Mouse (Mus musculus) embryonic facial prominence, embryonic 12.5 days (tissue): ENCODE measurements around the gene Git1. TPM values are rescaled to one million over a fixed set of nuclear protein-coding genes. Genes with fewer than 3 reads are reported as not detected.
A peak's percentile ranks its signal among the peaks of the same experiment; 100 is the strongest.
"Not testable (repeated sequence)": the region's sequence is repeated elsewhere in the genome, so short reads cannot be mapped to it uniquely, and the experiment has no call there.

Experiments used
- ATAC-seq: fragments of 200-750 bp; cut with Nextera tagmentation; 2 replicates; pipeline ENCODE4 v1.8.0; 2017; ENCODE audit not compliant: insufficient number of reproducible peaks, insufficient read depth, low FRiP score, low TSS enrichment
- H3K27ac ChIP-seq: fragments of 300-500 bp; sonication (generic); 2 replicates; pipeline ENCODE4 v1.5.1; 2016; ENCODE audit warnings: mild to moderate bottlenecking
- H3K27me3 ChIP-seq: fragments of 300-500 bp; sonication (generic); 2 replicates; pipeline ENCODE4 v1.6.1; 2016; ENCODE audit warnings: mild to moderate bottlenecking, moderate library complexity
- H3K36me3 ChIP-seq: fragments of 300-500 bp; sonication (generic); 2 replicates; pipeline ENCODE4 v1.6.1; 2016; ENCODE audit warnings: mild to moderate bottlenecking
- H3K4me1 ChIP-seq: fragments of 300-500 bp; sonication (generic); 2 replicates; pipeline ENCODE4 v1.6.1; 2016
- H3K4me2 ChIP-seq: fragments of 300-500 bp; sonication (generic); replicated peaks from 2 replicates; pipeline ENCODE4 v1.6.1; 2016; ENCODE audit warnings: mild to moderate bottlenecking, moderate library complexity
- H3K4me3 ChIP-seq: fragments of 300-500 bp; sonication (generic); 2 replicates; pipeline ENCODE4 v1.5.1; 2016; ENCODE audit warnings: mild to moderate bottlenecking
- H3K9ac ChIP-seq: fragments of 300-500 bp; sonication (generic); 2 replicates; pipeline ENCODE4 v1.6.1; 2016; ENCODE audit warnings: mild to moderate bottlenecking, moderate library complexity
- H3K9me3 ChIP-seq: fragments of 300-500 bp; sonication (generic); 2 replicates; pipeline ENCODE4 v1.6.1; 2016; ENCODE audit warnings: mild to moderate bottlenecking, moderate library complexity
- WGBS: fragments of 180-500 bp; shearing (Covaris S2); methylation state at CpG from one replicate; pipeline ENCODE4 v1.1.7; 2016; 5-methylcytosine and 5-hydroxymethylcytosine counted together
- polyA plus RNA-seq: library from polyadenylated mRNA; unstranded; fragments of >200 nt; fragmentation: Nextera tagmentation; extraction: Ambion mirVana; gene quantifications from 2 replicates; pipeline ENCODE4 v1.2.1, GENCODE M21; 2016

The Git1 gene
- polyA plus RNA-seq, 1 experiment from 2014 or later: 11.1 TPM

DNA sequence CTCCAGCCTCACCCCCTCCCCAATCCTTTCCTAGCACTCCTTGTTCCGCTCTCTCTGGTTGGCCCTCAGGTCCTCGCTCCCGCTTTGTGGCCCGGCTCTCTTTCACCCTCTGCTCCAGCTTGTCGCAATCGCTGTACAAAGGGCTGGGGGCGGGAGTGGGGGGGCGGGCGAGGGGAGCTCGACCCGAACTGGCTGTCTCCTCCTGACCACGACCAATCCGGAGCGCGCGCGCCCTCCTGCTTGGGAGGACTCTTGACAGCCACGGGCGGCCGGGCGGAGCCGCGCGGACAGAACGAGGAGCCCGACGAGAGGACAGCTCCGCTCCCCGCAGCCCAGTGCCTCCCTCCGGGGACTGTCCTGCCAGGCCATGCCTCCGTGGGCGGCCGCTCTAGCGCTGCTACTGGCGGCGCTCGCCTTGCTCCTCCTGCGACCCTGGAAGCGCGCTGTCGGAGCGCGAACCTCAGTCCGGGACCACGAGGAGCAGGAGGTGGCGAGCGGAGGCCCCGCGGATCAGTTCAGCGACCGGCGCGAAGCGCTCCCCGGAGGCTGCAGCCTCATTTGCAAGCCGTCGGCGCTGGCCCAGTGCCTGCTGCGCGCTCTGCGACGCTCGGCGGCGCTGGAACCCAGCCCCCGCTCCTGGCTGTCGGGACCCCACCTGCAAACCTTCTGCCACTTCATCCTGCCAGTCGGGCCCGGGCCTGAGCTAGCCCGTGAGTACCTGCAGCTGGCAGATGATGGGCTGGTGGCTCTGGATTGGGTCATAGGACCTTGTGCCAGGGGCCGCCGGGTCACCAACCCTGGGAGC is 21.7 kb downstream of the Git1 start, which contains the start of gene Abhd15:
TSS of gene Abhd15 (plus strand) at position 290 of the 805 bp plus-strand sequence.
- peak; percentile 22; the same call in 1 of the 2 replicates for ATAC-seq
- Histone ChIP-seq H3K4me3 (peak within 1 kb of the TSS; percentile 74), H3K36me3 (no peaks in the 10 kb centered on the region), H3K4me2 (peak within 1 kb of the TSS; percentile 98), H3K27ac (no peak within 1 kb of the TSS), H3K9ac (peak within 1 kb of the TSS; percentile 53), H3K4me1 (peaks cover 35% of the 10 kb centered on the region), H3K27me3 (peaks cover 24% of the 10 kb centered on the region), H3K9me3 (no peaks in the 10 kb centered on the region)
- under 1% methylated on average over 71 of the region's 72 CpGs for WGBS

- peaks cover 38% of the 10 kb centered on the region for H3K4me1 ChIP-seq
- no peaks in the 10 kb centered on the region for H3K36me3 ChIP-seq
- 3% methylated on average over 39 of the region's 39 CpGs for WGBS
- no peak for ATAC-seq
- H3K4me2 ChIP-seq: peak within 1 kb of the TSS; percentile 98
- no peaks in the 10 kb centered on the region for H3K9me3 ChIP-seq
- H3K4me3 ChIP-seq: peak within 1 kb of the TSS; percentile 74
- no peak within 1 kb of the TSS for H3K27ac ChIP-seq
- peak within 1 kb of the TSS; percentile 53 for H3K9ac ChIP-seq
- H3K27me3 ChIP-seq: peaks cover 24% of the 10 kb centered on the region
Observed at GRCm38 (mm10) chr11:77515637-77516552, 22.5 kb downstream of the Git1 start, which contains the start of gene Trp53i13. Gene Trp53i13, minus strand, starts transcription at chr11:77515980.

DNA sequence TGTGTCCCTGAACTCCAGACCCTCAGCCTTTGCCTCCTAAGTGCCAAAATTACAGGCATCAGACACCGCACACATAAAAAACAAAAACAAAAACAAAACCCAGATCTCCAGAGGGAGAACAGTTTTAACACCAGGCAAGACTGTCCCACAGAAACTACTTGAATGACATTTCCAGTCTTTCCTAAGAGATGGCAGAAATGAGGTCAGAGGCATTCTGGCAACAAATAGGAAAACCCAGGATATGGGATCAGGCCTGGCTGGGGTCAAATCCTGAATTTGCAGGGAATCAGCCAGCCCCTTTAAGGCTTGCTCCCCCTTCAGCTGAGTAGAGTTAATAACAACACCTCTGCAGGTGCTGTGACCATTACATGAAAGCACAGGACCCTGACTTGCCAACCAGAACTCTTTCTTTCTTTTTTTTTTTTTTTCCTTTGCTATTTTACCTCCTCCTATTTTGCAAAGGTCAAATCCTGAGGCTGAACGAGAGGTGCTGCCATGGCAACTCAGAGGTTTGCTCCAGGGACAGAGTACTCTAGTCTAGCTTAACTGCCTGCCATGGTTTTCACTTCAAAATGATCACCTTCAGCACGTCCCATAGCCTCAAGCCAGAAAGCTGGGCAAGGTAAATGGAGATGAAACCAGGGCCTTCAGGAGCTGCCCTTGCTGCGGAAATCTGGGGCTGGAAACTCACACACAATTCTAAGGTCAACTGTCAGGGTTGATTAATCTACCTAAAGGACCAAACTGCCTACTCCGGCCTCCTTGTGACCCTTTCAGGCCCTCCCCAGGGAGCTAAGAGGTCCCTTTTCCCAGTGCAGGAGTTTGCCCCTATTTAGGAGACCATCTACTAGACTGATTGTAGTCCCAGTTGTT is 23.4 kb downstream of the Git1 start:
- H3K4me1 ChIP-seq: peaks cover 37% of the 10 kb centered on the region
- peaks cover 24% of the 10 kb centered on the region for H3K27me3 ChIP-seq

GRCm38 (mm10) chr11:77518051-77518798 is 24.9 kb downstream of the Git1 start:
- whole genome bisulfite sequencing: 86% methylated on average over 27 of the region's 27 CpGs
- ATAC-seq: no peak
- Histone ChIP-seq H3K27ac (no peak overlapping the region), H3K9me3 (no peaks in the 10 kb centered on the region), H3K27me3 (peaks cover 24% of the 10 kb centered on the region), H3K4me2 (no peak overlapping the region), H3K4me3 (no peak overlapping the region), H3K36me3 (no peaks in the 10 kb centered on the region), H3K9ac (no peak overlapping the region), H3K4me1 (peaks cover 30% of the 10 kb centered on the region)

More for the DNA sequence above, 23.4 kb downstream of the Git1 start:
- no peak for ATAC-seq
- H3K4me3 ChIP-seq: no peak overlapping the region
- H3K27ac ChIP-seq: no peak overlapping the region
- no peak overlapping the region for H3K9ac ChIP-seq
- H3K36me3 ChIP-seq: no peaks in the 10 kb centered on the region
- 44% methylated on average over 5 of the region's 5 CpGs for WGBS
- no peaks in the 10 kb centered on the region for H3K9me3 ChIP-seq
- peak overlapping the region; percentile 98; the same call in 1 of the 2 replicates for H3K4me2 ChIP-seq

DNA sequence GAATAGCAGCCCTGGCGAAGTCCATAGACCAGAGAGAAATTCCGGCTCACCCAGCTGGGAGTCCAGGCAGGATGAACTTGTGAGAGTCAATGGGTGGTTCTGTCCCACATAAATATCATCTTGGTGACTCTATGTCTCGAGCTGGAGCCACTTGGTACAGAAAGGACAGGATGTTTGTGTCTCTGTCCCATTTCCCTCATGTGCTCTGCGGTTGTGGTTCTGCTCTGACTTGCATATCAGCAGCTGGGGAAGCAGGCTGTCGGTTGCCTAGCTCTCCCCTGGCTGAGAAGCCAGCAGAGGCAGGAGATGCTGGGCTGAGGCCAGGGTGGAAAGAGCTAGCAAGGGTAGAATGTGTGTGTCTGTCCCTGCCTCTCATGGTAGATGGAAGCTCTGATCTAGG is 25.7 kb downstream of the Git1 start, which contains the start of gene Gm10392:
TSS of gene Gm10392 (minus strand) at position 156 of the 400 bp plus-strand sequence.
- WGBS: 72% methylated on average over 5 of the region's 5 CpGs
- no peak for ATAC-seq
- Histone ChIP-seq H3K4me3 (no peak within 1 kb of the TSS), H3K9ac (no peak within 1 kb of the TSS), H3K27me3 (peaks cover 24% of the 10 kb centered on the region), H3K4me2 (no peak within 1 kb of the TSS), H3K9me3 (no peaks in the 10 kb centered on the region), H3K4me1 (peaks cover 26% of the 10 kb centered on the region), H3K27ac (0 out of 2 replicates have a peak within 1 kb of the TSS, but pooled peaks have one; percentile 30), H3K36me3 (no peaks in the 10 kb centered on the region)

GRCm38 (mm10) chr11:77520601-77521529 is 27.5 kb downstream of the Git1 start:
- Histone ChIP-seq H3K27ac (0 out of 2 replicates have a peak overlapping the region, but pooled peaks have one; percentile 36), H3K4me1 (peaks cover 8% of the 10 kb centered on the region)
- WGBS: 42% methylated on average over 5 of the region's 5 CpGs

DNA sequence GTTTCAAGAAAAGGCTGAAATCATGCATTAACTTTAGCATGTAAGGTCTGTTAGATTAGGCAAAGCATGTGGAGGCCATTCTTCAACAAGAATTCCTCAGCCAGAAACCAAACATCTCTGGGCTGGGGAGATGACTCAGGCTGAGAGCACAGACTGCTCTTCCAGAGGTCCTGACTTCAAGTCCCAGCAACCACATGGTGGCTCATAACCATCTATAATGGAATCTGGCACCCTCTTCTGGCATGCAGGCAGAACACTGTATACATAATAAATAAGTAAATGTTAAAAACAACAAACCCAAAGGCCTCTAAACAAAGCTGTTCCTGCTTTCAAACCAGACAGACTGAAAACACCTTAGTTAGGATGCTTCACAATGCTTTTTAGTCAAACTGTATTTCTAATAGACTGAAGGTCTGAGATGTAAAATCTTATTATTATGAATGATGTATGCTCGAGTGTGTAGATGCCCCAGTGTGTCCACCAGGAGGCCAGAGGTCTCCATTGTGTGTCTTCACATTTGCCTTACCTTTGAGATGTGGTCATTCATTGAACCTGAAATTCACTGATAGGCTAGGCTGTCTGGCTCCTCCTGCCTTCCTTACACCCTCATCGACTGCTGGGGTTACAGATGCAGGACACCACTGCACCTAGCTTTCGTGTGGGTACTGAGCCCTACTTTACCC is 32.6 kb downstream of the Git1 start:
- Histone ChIP-seq H3K36me3 (no peaks in the 10 kb centered on the region), H3K4me2 (no peak overlapping the region), H3K4me1 (no peaks in the 10 kb centered on the region), H3K9ac (no peak overlapping the region), H3K27me3 (no peaks in the 10 kb centered on the region), H3K9me3 (no peaks in the 10 kb centered on the region), H3K27ac (no peak overlapping the region), H3K4me3 (no peak overlapping the region)
- WGBS: 76% methylated on average over 3 of the region's 3 CpGs
- ATAC-seq: no peak

More at GRCm38 (mm10) chr11:77520601-77521529, 27.5 kb downstream of the Git1 start:
- no peak overlapping the region for H3K4me2 ChIP-seq
- H3K36me3 ChIP-seq: no peaks in the 10 kb centered on the region
- H3K9ac ChIP-seq: no peak overlapping the region
- no peaks in the 10 kb centered on the region for H3K9me3 ChIP-seq
- H3K4me3 ChIP-seq: no peak overlapping the region
- H3K27me3 ChIP-seq: peaks cover 8% of the 10 kb centered on the region
- ATAC-seq: no peak

GRCm38 (mm10) chr11:77528420-77528819 is 35.1 kb downstream of the Git1 start:
- H3K27me3 ChIP-seq, H3K9me3 ChIP-seq, H3K4me1 ChIP-seq, H3K9ac ChIP-seq, H3K36me3 ChIP-seq, H3K27ac ChIP-seq, ATAC-seq, H3K4me3 ChIP-seq, H3K4me2 ChIP-seq: not testable (repeated sequence)
- WGBS: 86% methylated on average over 3 of the region's 3 CpGs

- WGBS: 87% methylated on average over 3 of the region's 3 CpGs
Observed at GRCm38 (mm10) chr11:77529644-77530043, 36.3 kb downstream of the Git1 start.

More at GRCm38 (mm10) chr11:77529644-77530043, 36.3 kb downstream of the Git1 start:
- Histone ChIP-seq H3K4me1 (no peaks in the 10 kb centered on the region), H3K27ac (no peak overlapping the region), H3K36me3 (no peaks in the 10 kb centered on the region), H3K4me3 (no peak overlapping the region), H3K4me2 (no peak overlapping the region), H3K9me3 (no peaks in the 10 kb centered on the region), H3K9ac (no peak overlapping the region), H3K27me3 (no peaks in the 10 kb centered on the region)
- no peak for ATAC-seq
